Mouse (Mus musculus): ENCODE data around the gene Dgkb. TPM values are rescaled to one million over a fixed set of nuclear protein-coding genes. Genes with fewer than 3 reads are reported as not detected.

Gene Dgkb
- not detected in 4 replicates for total RNA-seq (2023; ENCODE audit: inconsistent age)

DNA sequence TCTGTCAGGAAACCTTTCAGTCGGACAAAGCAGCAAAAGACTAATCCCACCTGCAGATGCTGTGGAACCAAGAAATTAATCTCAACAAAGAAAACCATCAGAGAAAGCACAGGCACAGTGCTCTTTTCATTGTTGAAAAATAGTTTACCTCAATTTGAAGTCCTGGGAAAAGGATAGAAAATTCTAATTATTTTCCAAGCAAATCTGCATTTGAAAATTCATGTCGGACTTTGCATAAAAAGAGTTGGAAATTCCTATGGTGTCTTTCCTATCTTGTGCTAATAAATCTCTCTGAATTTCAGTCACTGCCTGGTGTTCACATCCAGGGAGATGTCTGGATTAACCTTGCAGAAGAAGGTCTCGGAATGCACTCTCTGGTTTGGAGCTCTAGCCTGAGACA, at the start of gene Dgkb:
TSS of gene Dgkb (plus strand) at position 301 of the 400 bp plus-strand sequence.

All from B cell, adult (primary cell).